Mouse (Mus musculus): ENCODE data around the gene Prr12. TPM values are rescaled to one million over a fixed set of nuclear protein-coding genes. Genes with fewer than 3 reads are reported as not detected.
A peak's percentile ranks its signal among the peaks of the same experiment; 100 is the strongest.

Gene Prr12
- polyA plus RNA-seq, 1 experiment = 15.9 TPM

- 91% methylated on average over 26 of the region's 26 CpGs for WGBS
- H3K4me3 ChIP-seq (replicated peaks; ENCODE audit: extremely low read depth, low read depth, low read length) = no peak overlapping the region
- no peak for TF ChIP-seq POLR2A (IDR thresholded peaks at IDR 0.05; ENCODE audit: borderline replicate concordance, extremely low read depth, low read depth, low read length)
- TF ChIP-seq CTCF (IDR thresholded peaks at IDR 0.05; ENCODE audit: insufficient read depth, low read length) = no peak
- peaks cover 7% of the 10 kb centered on the region for H3K4me1 ChIP-seq (ENCODE audit: control insufficient read depth, insufficient read depth, low read length)
- no peak for DNase-seq
Measured at GRCm38 (mm10) chr7:45046853-45047350, 5.8 kb downstream of the Prr12 start.

- H3K4me1 ChIP-seq (ENCODE audit: control insufficient read depth, insufficient read depth, low read length) = no peaks in the 10 kb centered on the region
- DNase-seq = no peak
- no peak for TF ChIP-seq CTCF (IDR thresholded peaks at IDR 0.05; ENCODE audit: insufficient read depth, low read length)
- TF ChIP-seq POLR2A (IDR thresholded peaks at IDR 0.05; ENCODE audit: borderline replicate concordance, extremely low read depth, low read depth, low read length) = no peak
- 92% methylated on average over 22 of the region's 22 CpGs for WGBS
- H3K4me3 ChIP-seq (replicated peaks; ENCODE audit: extremely low read depth, low read depth, low read length) = no peak overlapping the region
Measured at GRCm38 (mm10) chr7:45045741-45046140, 6.9 kb downstream of the Prr12 start.

- 89% methylated on average over 12 of the region's 14 CpGs for WGBS
- Histone ChIP-seq H3K4me3 (replicated peaks; ENCODE audit: extremely low read depth, low read depth, low read length) (no peak overlapping the region), H3K4me1 (ENCODE audit: control insufficient read depth, insufficient read depth, low read length) (no peaks in the 10 kb centered on the region)
- TF ChIP-seq CTCF (IDR thresholded peaks at IDR 0.05; ENCODE audit: insufficient read depth, low read length) (no peak), POLR2A (IDR thresholded peaks at IDR 0.05; ENCODE audit: borderline replicate concordance, extremely low read depth, low read depth, low read length) (no peak)
- no peak for DNase-seq
Measured at GRCm38 (mm10) chr7:45043307-45043706, 9.4 kb downstream of the Prr12 start.

- 93% methylated on average over 9 of the region's 9 CpGs for WGBS
- no peak for DNase-seq
- no peak for TF ChIP-seq CTCF (IDR thresholded peaks at IDR 0.05; ENCODE audit: insufficient read depth, low read length)
- TF ChIP-seq POLR2A (IDR thresholded peaks at IDR 0.05; ENCODE audit: borderline replicate concordance, extremely low read depth, low read depth, low read length) = no peak
- H3K4me1 ChIP-seq (ENCODE audit: control insufficient read depth, insufficient read depth, low read length) = no peaks in the 10 kb centered on the region
- H3K4me3 ChIP-seq (replicated peaks; ENCODE audit: extremely low read depth, low read depth, low read length) = no peak overlapping the region
Measured at GRCm38 (mm10) chr7:45040851-45041250, 11.8 kb downstream of the Prr12 start.

- DNase-seq = no peak
- no peak overlapping the region for H3K4me3 ChIP-seq (replicated peaks; ENCODE audit: extremely low read depth, low read depth, low read length)
- no peak for TF ChIP-seq CTCF (IDR thresholded peaks at IDR 0.05; ENCODE audit: insufficient read depth, low read length)
- 93% methylated on average over 9 of the region's 9 CpGs for WGBS
- no peaks in the 10 kb centered on the region for H3K4me1 ChIP-seq (ENCODE audit: control insufficient read depth, insufficient read depth, low read length)
Measured at GRCm38 (mm10) chr7:45038411-45038810, 14.3 kb downstream of the Prr12 start.

GRCm38 (mm10) chr7:45037720-45038361 lies 14.8 kb downstream of the Prr12 start:
- peak; percentile 62 for DNase-seq
- 60% methylated on average over 7 of the region's 7 CpGs for WGBS
- no peaks in the 10 kb centered on the region for H3K4me1 ChIP-seq (ENCODE audit: control insufficient read depth, insufficient read depth, low read length)
- H3K4me3 ChIP-seq (replicated peaks; ENCODE audit: extremely low read depth, low read depth, low read length) = no peak overlapping the region
- TF ChIP-seq POLR2A (IDR thresholded peaks at IDR 0.05; ENCODE audit: borderline replicate concordance, extremely low read depth, low read depth, low read length) (no peak), CTCF (IDR thresholded peaks at IDR 0.05; ENCODE audit: insufficient read depth, low read length) (peak; percentile 85)

- TF ChIP-seq POLR2A (IDR thresholded peaks at IDR 0.05; ENCODE audit: borderline replicate concordance, extremely low read depth, low read depth, low read length) (no peak), CTCF (IDR thresholded peaks at IDR 0.05; ENCODE audit: insufficient read depth, low read length) (no peak)
- WGBS = 82% methylated on average over 11 of the region's 11 CpGs
- Histone ChIP-seq H3K4me1 (ENCODE audit: control insufficient read depth, insufficient read depth, low read length) (no peaks in the 10 kb centered on the region), H3K4me3 (replicated peaks; ENCODE audit: extremely low read depth, low read depth, low read length) (no peak overlapping the region)
- no peak for DNase-seq
Measured at GRCm38 (mm10) chr7:45036702-45037101, 16.0 kb downstream of the Prr12 start.

- WGBS = 75% methylated on average over 3 of the region's 3 CpGs
- no peaks in the 10 kb centered on the region for H3K4me1 ChIP-seq (ENCODE audit: control insufficient read depth, insufficient read depth, low read length)
- no peak for TF ChIP-seq POLR2A (IDR thresholded peaks at IDR 0.05; ENCODE audit: borderline replicate concordance, extremely low read depth, low read depth, low read length)
- TF ChIP-seq CTCF (IDR thresholded peaks at IDR 0.05; ENCODE audit: insufficient read depth, low read length) = no peak
- no peak for DNase-seq
- no peak overlapping the region for H3K4me3 ChIP-seq (replicated peaks; ENCODE audit: extremely low read depth, low read depth, low read length)
Measured at GRCm38 (mm10) chr7:45035631-45036030, 17.1 kb downstream of the Prr12 start.

- 93% methylated on average over 19 of the region's 19 CpGs for WGBS
- H3K4me3 ChIP-seq (replicated peaks; ENCODE audit: extremely low read depth, low read depth, low read length) = no peak overlapping the region
- TF ChIP-seq POLR2A (IDR thresholded peaks at IDR 0.05; ENCODE audit: borderline replicate concordance, extremely low read depth, low read depth, low read length) (no peak), CTCF (IDR thresholded peaks at IDR 0.05; ENCODE audit: insufficient read depth, low read length) (no peak)
- no peak for DNase-seq
- H3K4me1 ChIP-seq (ENCODE audit: control insufficient read depth, insufficient read depth, low read length) = no peaks in the 10 kb centered on the region
Measured at GRCm38 (mm10) chr7:45033722-45034359, 18.8 kb downstream of the Prr12 start.

- TF ChIP-seq POLR2A (IDR thresholded peaks at IDR 0.05; ENCODE audit: borderline replicate concordance, extremely low read depth, low read depth, low read length) = no peak
- no peak for TF ChIP-seq CTCF (IDR thresholded peaks at IDR 0.05; ENCODE audit: insufficient read depth, low read length)
- WGBS = 96% methylated on average over 8 of the region's 8 CpGs
Measured at GRCm38 (mm10) chr7:45030857-45031256, 21.8 kb downstream of the Prr12 start.

More at GRCm38 (mm10) chr7:45030857-45031256, 21.8 kb downstream of the Prr12 start:
- DNase-seq = no peak
- Histone ChIP-seq H3K4me1 (ENCODE audit: control insufficient read depth, insufficient read depth, low read length) (no peaks in the 10 kb centered on the region), H3K4me3 (replicated peaks; ENCODE audit: extremely low read depth, low read depth, low read length) (no peak overlapping the region)

Data from lung, adult 2 months (tissue).